Mouse (Mus musculus): ENCODE data around the gene 1700001K19Rik. TPM values are rescaled to one million over a fixed set of nuclear protein-coding genes. Genes with fewer than 3 reads are reported as not detected.
"Not testable (repeated sequence)": the region's sequence is repeated elsewhere in the genome, so short reads cannot be mapped to it uniquely, and the experiment has no call there.

The 1700001K19Rik gene
- total RNA-seq, 2 experiments from 2014 or later: not detected

DNA sequence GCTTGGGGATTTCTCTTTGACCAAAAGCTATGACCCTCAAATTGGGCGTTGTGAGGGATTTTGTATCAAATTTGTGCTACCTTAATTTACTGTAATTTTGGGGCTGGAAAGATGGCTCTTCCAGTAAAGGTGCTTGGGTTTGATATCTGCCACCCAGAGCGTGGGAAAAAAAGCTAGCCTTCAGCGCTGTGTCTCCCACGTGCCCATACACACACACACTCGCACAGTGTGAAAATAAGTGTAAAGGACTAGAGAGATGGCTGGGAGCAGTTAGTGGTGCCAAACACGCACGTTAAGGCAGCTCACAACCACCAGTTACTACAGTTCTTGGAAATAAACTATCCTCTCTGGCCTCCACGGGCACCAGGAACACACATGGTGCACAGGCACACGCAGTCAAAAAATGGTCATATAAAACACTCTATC, 14.6 kb upstream of the 1700001K19Rik start:
- ATAC-seq (replicated peaks; ENCODE audit: poor library complexity, severe bottlenecking): no peak

DNA sequence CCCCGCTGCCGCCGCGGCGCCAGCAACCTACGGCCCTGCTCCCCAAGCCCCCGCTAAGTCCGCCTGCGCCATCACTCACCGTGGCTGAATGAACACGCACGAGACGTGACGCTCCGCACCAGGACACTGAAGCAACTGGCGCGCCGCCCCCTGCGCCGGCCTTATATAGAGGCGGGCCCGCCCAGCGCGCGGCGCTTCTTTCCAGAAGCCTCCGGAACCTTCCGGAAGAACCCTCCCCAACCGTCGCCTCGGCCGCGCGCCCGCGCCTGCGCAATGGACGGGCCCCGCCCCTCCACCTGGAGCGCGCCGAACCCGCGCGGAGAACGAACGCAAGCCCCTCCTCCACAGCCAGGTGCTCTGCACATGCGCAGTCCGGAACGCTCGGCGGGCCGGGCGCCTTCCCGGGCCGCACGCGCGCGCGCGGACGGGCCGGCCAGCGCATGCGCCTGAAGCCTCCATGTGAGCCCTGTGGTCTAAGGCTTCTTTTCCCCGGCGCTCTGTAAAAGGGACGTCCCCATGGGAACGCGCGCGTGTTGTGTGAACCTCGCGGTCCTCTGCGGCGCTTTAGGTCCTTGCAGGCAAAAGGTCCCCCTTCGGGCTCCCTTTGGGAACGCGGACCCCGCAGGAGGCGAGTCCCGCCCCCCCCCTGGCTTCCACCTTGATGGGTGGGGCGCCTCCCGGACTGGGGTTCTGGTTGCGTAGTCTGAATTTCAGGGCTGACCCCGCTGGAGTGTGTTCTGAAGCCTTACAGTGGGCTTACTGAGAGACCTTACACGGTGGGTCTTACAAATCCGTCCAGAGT, 14.0 kb upstream of the 1700001K19Rik start:
- peak; percentile 71 for ATAC-seq (replicated peaks; ENCODE audit: poor library complexity, severe bottlenecking)

DNA sequence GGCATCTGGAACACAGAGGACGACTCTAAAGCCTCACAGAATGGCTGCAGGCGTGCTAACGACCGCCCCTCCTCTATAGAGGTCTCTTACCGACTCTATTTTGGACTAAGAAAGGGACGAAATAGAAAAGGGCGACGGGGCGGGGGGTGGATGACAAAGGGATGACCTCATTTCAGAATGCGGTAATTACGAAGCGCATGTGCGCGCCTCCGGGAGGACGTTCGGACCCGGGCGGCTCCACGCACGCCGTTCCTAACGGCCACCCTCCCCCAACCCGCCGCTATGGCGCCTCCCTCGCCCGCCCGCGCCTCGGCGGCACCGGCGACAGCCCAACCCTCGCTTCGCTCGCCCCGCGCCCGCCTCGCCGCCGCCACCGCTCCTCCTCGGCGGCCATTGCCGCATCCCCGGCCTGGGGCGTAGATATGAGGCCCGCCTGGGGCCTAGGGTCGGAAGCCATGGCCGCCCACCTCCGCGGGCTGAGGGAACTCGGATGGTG, 13.3 kb upstream of the 1700001K19Rik start:
- peak; percentile 19 for ATAC-seq (replicated peaks; ENCODE audit: poor library complexity, severe bottlenecking)

DNA sequence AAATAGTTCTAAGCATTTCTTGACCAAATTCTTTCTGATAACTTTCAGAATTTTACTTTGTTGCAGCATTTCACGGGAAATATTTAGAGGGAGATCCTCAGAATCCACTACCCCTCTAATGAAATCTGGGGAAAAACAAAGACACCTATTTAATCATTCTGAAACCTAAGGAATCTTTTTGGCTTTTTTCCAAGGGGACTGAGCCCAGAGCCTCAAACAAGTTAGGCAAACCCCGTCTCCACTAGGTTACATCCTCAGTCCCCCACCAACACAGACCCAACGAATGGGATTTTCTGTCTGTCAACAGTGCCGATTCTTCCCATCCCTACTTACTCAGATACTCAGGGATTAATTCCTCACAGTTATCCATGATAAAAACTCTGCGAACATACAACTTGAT, 11.0 kb upstream of the 1700001K19Rik start:
- not testable (repeated sequence) for ATAC-seq (replicated peaks; ENCODE audit: poor library complexity, severe bottlenecking)

DNA sequence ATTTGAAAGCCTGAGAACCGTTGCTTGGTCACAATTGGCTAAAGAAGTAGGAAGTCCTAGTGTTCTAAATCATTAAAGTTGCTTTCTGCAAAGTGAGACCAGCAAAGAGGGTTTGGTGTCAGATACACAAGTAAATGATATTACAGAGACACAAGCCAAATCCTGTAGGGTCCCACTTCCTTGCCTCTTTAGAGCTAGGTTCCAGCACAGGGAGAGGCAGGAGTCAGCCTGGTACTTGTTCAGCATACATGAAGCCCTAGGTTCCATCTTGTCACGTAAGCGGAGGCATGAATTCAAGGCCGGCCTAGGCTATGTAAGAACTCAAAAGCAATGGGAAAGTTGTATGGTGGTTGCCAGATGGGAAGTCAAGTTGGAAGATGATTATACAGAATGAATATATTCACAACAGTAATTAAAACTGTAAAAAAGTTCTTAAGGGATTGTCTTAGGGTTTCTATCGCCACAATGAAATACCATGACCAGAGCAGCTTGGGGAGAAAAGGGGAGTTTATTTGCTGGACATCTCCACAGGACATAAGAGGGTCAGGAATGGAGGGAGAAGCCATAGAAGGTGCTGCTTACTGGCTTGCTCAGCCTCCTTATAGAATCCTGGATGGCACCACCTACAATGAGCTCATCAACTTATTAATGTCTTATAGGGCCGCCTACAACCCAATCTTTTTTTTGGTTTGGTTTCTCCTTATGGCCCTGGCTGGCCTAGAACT, 7.7 kb upstream of the 1700001K19Rik start:
- no peak for ATAC-seq (replicated peaks; ENCODE audit: poor library complexity, severe bottlenecking)

DNA sequence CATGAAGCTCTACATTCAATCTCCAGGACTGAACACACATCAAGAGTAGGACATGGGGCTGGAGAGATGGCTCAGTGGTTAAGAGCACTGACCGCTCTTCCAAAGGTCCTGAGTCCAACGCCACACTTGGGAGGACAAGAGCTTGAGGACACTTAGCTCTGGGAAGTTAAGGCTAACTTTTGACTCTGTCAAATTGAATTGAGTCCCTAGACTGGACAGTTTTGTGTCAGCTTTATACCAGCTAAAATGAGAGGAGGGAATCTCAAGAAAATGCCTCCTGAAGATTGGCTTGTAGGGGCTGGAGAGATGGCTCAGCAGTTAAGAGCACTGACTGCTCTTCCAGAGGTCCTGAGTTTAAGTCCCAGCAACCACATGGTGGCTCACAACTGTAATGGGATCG, 6.5 kb upstream of the 1700001K19Rik start:
- not testable (repeated sequence) for ATAC-seq (replicated peaks; ENCODE audit: poor library complexity, severe bottlenecking)

DNA sequence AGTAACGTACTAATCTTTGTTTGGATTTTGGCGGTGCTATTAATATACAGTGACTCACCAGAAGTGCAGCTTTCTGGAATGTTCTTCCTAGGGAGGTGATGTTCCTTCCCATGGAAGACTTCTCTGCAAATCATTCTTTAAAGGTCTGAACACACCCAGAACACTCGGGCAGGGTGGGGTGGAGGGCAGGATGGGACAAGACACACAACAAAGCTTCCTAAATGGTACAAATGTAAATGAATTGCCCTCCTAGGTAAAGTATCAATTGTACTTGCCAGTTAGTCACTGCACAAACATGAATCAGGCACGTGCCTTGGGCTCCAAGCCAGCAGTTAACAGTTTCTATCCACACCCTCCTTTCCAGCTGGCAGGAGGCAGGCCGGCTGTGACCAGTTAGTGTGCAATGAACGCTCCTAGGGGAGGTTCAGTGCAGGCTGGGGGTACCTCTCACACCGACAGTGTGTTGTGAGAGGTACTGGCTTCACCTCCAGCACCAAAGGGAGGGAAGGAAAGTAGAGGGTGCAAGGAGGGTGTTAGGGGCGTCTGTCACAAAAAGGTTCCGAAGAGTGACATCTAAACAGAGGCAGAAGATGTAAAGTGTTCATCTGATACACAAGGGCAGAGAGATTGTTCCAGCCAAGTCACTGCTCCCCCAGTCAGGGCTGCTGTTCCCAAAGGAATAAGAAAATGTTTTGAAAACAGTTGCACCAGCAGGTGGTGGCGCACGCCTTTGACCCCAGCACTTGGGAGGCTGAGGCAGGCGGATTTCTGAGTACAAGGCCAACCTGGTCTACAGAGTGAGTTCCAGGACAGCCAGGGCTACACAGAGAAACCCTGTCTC, 5.7 kb upstream of the 1700001K19Rik start:
- ATAC-seq (replicated peaks; ENCODE audit: poor library complexity, severe bottlenecking): no peak

DNA sequence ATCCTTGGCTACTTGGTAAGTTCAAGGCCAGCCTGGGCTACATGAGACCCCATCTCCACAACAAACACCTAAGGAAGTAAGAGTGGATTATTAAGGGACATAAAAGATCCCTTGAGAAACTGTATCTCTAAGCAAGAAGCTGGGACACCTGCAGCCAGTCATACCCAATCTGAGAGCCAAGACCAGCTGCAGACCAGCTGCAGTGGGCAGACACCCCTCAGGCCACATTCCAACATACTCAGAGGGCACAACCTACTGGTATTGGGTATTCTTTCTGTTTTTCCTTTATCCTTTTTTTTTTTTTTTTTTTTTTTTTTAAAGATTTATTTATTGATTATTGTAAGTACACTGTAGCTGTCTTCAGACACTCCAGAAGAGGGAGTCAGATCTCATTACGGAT, 1.2 kb upstream of the 1700001K19Rik start:
- no peak for ATAC-seq (replicated peaks; ENCODE audit: poor library complexity, severe bottlenecking)

DNA sequence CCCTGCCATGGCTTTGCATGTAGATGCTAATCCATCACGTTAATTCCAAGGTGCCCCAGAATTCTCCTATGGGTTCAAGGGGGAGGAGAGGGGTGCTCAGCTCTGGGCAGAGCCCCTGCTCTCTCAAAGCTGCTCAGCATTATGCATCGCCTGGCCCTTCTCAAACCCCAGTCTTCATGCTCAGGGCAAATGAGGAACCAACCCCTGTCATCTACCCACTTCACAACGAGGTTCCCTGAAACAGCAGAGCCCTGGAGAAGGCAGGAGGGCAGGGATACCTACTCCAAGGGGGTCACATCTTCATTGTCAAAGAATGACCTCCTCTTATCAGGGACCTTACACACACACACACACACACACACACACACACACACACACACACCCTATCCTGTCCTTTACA, 541 bp downstream of the 1700001K19Rik start:
- peak; percentile 50 for ATAC-seq (replicated peaks; ENCODE audit: poor library complexity, severe bottlenecking)

DNA sequence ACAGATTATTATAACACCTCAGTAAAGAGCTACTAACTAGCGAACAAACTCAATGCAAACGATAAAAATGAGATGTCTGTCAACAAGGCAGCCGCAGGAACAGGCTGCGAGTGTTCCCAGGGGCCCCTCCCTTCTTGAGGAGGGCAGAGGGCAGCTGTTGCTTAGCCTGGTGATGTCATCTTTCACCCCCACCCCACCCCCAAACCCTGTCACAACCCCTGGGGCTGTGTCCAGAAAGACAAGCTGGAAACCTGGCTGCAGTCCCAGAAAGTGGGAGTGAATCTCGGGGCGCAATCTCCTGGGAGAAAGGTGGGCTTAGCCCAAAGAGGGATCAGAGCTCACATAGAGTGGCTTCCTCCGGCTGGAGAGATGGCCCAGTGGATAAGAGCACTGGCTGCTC, 1.2 kb downstream of the 1700001K19Rik start:
- no peak for ATAC-seq (replicated peaks; ENCODE audit: poor library complexity, severe bottlenecking)

DNA sequence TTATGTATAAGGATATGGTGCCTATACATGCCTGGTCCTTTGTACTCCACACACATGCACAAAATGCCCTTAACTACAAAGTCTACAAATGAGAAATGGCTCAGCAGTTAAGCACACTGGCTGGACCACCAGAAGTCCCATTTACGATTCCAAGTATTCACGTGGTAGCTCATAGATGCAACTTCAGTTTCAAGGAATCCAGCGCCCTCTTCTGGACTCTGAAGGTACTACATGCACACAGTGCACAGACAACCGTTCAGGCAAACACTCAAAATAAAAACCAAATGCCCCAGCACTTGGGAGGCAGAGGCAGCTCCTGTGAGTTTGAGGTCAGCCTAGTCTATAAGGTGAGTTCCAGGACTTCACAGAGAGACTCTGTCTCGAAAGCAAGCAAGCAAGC, 8.2 kb downstream of the 1700001K19Rik start:
- peak; percentile 46 for ATAC-seq (replicated peaks; ENCODE audit: poor library complexity, severe bottlenecking)

DNA sequence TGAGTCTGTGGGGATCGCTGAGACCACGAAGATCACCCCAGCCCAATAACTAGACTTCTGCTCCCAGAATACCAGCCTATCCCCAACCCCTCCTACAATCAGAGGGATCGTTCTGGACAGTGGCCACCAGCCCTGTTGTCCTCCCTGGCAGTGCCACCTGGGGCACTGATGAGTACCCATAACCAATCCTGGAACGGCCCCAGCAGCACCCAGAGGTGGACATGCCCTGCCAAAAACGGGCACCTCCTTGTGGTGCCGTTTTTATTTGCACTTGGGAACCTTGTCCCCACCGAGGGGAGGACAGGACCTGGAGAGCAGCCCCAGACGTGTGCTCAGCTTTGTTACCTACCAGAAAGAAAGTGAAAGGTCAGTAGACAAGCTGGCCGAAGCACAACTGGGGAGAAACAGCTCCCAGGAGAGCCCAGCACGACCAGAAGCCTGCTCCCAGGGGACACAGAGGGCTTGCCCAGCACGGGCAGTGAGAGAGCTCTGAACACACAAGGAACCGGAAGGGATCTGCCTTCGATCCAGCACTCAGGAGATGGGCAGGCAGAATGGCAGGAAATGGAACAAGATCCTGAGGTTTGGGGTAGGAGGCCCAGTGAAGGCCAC, 14.8 kb downstream of the 1700001K19Rik start:
- ATAC-seq (replicated peaks; ENCODE audit: poor library complexity, severe bottlenecking): no peak

DNA sequence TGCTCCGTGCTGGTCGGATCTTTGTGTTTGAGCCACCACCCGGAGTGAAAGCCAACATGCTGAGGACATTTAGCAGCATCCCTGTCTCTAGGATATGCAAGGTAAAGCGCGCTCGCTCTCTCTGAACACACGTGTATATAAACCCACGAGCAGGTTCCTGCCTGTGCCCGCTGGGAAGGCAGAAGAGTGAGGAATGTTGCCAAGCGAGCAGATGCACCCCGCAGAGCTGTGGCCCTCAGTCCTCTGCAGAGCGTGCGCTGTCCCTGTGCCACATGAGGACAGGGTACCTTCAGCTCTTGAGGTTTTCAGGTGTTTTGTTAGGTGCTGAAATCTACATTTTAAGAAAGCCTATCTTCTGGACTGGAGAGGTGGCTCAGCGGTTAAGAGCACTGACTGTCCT, 20.7 kb downstream of the 1700001K19Rik start:
- no peak for ATAC-seq (replicated peaks; ENCODE audit: poor library complexity, severe bottlenecking)

DNA sequence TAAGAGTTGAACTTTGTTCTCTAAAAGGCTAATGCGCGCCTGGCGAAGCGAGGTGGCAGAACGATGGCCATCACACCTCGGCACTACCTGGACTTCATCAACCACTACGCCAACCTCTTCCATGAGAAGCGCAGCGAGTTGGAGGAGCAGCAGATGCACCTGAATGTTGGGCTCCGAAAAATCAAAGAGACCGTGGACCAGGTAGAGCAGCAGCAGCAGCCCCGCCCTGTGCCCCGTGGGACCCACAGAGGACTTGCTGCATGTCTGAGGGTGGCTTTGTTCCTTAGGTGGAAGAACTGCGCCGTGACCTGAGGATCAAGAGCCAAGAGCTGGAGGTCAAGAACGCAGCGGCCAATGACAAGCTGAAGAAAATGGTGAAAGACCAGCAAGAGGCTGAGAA, 31.0 kb downstream of the 1700001K19Rik start:
- ATAC-seq (replicated peaks; ENCODE audit: poor library complexity, severe bottlenecking): no peak

DNA sequence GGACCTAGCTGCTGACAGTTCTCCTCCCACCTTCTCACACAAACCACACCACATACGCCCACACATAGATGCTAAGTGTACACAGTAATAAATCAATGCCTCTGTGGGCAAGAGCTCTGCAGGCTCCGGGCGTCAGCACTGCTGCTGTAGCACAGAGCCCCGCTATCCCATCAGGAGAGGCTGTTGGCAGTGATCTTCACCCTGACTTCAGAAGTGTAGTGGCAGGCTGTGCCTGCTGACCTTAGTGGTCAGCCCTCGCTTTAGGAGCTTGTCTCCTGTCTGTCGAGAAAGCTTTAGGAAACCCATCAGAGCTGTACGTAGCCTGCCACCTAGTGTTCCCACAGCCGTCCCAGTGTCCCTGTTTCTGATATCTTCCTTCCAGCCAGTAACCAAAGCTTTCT, 32.2 kb downstream of the 1700001K19Rik start:
- ATAC-seq (replicated peaks; ENCODE audit: poor library complexity, severe bottlenecking): no peak

DNA sequence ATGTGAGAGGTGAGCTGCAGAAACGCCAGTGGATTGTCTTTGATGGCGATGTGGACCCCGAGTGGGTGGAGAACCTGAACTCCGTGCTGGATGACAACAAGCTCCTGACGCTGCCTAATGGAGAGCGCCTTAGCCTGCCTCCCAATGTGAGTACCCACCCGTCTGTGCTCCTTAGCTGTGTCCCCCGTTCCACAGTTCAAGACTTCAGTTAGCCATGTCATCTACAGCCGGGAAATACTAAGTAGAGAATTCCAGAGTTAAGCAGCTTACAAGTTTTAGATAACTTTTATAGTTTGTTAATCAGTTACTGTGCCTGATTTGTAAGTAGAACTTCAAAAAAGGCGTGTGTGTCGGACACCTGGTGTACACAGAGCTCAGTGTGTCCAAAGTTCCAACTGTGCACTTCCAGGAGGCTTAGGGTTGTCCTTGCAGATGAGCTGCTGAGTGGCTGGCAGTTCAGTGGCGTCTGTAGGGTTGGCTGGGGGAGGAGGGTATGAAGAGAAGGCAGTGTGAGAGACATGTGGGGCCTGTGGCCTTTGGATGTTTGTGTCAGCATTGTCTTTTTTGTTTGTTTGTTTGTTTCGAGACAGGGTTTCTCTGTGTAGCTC, 44.8 kb downstream of the 1700001K19Rik start:
- no peak for ATAC-seq (replicated peaks; ENCODE audit: poor library complexity, severe bottlenecking)

DNA sequence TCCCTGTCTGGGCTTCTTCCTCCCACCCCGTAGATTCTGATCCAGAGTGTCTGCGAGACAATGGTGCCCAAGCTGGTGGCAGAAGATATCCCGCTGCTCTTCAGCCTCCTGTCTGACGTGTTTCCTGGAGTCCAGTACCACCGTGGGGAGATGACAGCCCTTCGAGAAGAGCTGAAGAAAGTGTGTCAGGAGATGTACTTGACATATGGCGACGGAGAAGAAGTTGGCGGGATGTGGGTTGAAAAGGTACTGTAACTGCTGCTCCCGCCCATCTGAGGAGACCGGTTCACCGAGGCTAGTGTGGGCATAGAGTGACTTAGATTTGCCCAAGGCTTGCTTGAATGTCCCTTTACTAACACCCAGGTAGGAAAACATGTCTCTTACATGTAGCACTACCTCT, 46.1 kb downstream of the 1700001K19Rik start:
- ATAC-seq (replicated peaks; ENCODE audit: poor library complexity, severe bottlenecking): no peak

DNA sequence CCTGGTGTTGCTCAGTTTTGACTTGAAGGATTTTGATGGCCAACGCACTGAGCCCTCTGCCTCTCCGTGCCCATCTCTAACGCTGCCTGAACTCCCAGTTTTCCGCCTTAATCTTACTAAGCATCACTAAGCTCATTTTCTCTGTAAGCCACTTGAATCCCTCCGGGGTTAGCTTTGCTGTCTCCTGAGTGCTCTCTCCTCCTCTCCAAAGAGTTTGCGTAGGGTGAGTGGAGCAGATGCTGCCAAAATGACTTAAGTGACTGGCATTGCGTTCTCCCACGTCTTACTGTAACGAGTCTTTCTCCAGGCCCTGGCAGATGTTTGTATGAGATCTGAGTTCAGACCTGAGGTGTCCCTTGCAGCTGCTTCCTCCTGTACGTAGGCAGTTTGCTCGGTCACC, 52.4 kb downstream of the 1700001K19Rik start:
- no peak for ATAC-seq (replicated peaks; ENCODE audit: poor library complexity, severe bottlenecking)
